Mouse (Mus musculus) WW6 (cell line): ENCODE data around the gene Gm5089.

Experiments
- DNase-seq: peaks from one replicate; pipeline ENCODE4 v3.0.0-alpha.2; 2013; ENCODE audit warnings: low read depth, low spot score

The Gm5089 gene

GRCm38 (mm10) chr14:122477971-122478573, 27.2 kb upstream of the Gm5089 start:
- DNase-seq, result no peak

- no peak for DNase-seq
These were observed 26.4 kb upstream of the Gm5089 start for GRCm38 (mm10) chr14:122477261-122477671.

DNA sequence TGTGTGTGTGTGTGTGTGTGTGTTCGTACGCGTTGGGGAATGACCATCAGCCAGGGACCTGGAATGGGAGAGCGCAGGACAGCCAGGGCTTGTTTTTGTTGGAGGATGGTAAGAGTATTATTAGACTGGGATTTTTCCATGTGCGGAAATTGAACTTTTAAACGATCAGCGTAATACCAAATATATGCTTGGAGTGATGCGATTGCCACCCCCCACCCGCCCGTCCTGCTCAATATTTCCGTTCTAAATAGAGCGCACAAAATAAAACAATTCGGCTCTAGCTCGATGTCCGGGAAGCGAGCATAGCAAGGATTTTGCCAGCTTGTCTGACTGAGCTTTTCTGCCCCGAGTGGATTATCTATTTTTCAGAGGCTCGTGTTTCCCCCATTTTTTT, 25.9 kb upstream of the Gm5089 start:
- DNase-seq, result no peak

DNA sequence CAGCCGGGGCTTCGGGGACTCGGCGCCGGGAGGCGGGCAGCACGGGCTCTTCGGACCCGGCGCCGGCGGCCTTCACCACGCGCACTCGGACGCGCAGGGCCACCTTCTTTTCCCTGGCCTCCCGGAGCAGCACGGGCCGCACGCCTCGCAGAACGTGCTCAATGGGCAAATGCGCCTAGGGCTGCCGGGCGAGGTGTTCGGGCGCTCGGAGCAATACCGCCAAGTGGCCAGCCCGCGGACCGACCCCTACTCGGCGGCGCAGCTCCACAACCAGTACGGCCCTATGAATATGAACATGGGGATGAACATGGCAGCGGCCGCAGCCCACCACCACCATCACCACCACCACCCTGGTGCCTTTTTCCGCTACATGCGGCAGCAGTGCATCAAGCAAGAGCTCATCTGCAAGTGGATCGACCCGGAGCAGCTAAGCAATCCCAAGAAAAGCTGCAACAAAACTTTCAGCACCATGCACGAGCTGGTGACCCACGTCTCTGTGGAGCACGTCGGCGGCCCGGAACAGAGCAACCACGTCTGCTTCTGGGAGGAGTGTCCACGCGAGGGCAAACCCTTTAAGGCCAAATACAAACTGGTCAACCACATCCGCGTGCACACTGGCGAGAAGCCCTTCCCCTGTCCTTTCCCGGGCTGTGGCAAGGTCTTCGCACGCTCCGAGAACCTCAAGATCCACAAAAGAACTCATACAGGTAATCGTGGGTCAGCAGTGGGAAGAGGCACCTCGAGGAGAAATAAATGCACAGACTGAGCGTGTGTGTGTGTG, 25.3 kb upstream of the Gm5089 start:
- no peak for DNase-seq

DNA sequence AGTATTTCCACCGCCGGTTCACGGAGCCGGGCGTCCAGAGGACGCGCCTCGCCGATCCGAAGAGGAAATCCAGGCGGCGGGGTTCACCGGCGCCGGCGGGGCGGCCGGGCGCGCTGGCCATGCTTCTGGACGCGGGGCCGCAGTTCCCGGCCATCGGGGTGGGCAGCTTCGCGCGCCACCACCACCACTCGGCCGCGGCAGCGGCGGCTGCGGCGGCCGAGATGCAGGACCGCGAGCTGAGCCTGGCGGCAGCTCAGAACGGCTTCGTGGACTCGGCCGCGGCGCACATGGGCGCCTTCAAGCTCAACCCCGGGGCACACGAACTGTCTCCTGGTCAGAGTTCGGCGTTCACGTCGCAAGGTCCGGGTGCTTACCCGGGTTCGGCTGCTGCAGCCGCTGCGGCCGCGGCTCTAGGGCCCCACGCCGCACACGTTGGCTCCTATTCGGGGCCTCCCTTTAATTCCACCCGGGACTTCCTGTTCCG, 24.7 kb upstream of the Gm5089 start:
- DNase-seq, result no peak

DNA sequence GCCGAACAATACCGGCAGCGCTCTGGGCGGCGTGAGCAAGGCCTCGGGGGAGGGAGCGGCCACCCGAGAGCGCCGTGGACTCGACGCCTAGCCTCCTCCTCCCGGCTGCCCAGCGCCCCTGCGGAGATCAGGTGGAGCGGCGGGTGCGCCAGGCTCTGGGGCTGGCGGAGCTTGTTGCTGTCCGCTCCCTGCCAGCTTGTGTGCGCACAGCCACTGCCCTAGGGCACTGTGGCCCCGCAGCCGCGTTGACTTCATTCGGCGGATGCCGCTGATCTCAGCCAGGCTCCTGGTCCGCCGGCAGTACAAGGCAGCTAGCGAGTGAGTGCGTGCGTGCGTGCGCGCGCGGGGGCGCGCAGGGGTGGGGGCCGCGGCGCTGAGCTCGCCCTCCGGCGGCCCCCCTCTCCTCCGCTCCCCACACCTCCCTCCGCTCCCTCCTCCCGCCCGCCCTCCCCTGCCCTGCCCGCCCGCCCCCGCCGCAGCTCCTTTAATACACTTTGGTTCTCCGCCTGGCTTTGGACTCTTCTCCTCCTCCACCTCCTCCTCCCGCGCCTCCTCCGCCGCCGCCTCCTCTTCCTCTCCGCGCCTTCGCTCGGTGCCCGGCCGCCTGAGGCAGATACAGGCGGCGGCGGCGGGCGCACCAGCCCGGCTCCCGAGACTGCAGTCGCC, 24.1 kb upstream of the Gm5089 start, which contains the start of gene Zic2:
Gene Zic2, plus strand, starts transcription at position 545 of the 666 bp plus-strand sequence.
- no peak for DNase-seq

- DNase-seq, result no peak
These were observed 23.4 kb upstream of the Gm5089 start for GRCm38 (mm10) chr14:122474041-122474890.

- DNase-seq, result no peak
These were observed 22.4 kb upstream of the Gm5089 start for GRCm38 (mm10) chr14:122473211-122473751.

- no peak for DNase-seq
These were observed 21.7 kb upstream of the Gm5089 start for GRCm38 (mm10) chr14:122472647-122473046.

GRCm38 (mm10) chr14:122472161-122472560, 21.2 kb upstream of the Gm5089 start:
- no peak for DNase-seq

- DNase-seq, result no peak
These were observed 20.7 kb upstream of the Gm5089 start for GRCm38 (mm10) chr14:122471449-122472085.

DNA sequence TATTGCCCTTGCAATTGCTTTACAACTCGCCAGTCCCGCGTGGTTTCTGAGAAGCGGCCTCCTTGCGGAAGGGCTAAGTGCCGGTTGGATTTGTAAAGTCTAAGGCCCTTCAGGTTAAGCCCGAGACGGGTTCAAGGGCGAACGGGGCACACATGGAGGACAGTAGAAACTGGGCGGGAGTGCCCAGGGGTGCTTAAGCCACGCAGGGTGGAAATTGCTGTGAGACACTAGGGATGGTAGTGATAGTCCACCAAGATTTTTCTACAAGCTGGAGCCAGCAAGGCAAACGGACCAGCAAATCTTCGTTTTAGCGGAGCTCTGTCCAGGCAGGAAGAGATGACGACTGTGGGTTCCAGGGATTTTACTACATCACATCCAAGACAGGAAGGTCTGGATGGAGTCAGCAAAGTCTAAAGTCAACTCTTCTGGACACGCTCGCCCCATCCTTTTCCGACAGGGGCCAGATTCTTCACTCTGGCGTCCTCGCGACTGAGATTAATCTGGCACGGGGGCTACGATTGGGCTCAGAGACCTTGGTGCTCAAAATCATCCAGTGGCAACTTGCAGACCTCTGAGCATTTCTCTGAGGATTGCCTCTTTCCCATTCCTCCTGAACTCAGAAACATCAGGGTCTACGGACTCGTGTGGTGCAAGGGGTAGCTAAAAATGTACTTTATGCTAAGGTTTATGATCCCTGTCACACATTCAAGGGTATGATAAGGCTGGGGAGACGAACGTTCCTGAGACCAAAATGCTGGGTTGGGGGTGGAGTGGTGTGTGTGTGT, 18.2 kb upstream of the Gm5089 start:
- no peak for DNase-seq

- DNase-seq, result no peak
These were observed 17.3 kb upstream of the Gm5089 start for GRCm38 (mm10) chr14:122467926-122468841.

DNA sequence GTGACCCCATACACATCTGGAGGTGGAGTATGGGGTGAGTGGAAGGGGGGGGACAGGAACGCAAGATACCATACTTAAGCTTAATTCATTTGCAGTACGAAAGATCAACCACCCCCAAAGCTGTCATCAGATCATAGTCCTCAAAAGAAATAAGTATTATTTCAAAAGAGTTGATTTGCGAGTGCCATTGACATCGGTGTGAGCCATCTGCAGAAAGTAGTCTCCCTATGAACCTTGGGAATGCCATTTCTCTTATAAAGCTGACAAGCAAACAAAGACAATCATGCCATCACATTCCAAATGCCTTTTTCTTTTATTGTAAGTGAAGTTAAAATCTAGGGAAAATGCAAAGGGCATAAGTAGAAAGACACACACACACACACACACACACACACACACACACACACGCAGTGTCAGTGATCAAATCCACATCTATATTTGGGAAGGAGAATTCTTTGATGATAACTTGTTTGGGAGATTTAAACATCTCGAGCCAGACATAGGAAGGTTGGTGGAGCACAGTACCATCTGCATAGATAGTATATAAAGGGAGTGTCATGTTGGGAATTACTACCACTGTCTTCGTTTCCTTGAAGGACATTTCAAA, 15.9 kb upstream of the Gm5089 start:
- no peak for DNase-seq

- no peak for DNase-seq
These were observed 15.1 kb upstream of the Gm5089 start for GRCm38 (mm10) chr14:122465931-122466490.

DNA sequence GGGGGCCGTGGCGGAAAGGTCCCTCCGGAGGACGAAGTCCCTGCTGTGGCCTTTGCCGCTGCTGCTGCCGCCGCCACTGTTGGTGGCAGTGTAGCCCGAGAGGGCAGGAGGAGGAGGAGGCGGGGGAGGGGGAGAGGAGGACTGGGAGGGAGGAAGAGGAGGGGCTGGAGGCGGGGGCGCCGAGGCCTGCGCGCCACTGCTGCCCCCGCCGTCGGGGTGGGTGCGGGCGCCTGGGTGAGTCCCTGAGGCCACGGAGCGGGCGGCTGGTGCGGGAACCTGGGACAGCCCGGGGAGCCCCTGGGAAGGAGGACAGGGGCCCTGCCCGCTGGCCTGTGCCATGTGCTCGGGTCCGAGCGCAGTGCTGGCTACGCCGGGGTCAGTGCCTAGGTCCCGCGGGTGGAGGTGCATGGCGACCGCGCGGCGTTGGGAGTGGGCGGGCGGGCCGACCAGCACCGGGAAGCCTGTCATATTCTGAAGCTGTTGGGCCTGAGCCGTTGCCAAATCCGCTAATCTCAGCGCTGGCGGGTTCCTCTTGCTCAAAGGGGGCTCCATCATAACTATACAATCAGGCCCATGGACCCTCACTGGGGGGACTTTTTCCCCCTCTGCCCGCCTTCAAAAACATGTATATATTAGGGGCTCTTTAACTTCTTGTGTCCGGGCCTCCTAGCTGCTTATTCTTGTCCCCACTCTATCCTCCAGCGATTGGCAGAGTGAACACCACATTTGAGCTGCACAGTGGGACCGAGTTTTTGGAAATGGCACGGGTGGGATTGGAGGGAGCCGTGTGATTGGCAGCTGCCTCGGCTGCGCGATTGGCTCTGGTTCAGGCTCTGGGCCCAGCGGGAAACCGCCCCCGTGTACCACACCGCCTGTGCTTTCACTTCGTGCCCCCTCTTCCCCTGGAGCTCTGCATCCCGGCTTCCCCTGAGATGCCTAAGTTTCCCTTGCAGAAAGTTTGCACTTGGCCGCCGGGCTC, 14.1 kb upstream of the Gm5089 start, which contains the start of gene Zic5:
Gene Zic5, minus strand, starts transcription at position 915 of the 979 bp plus-strand sequence.
- DNase-seq, result no peak

- DNase-seq, result no peak
These were observed 13.4 kb upstream of the Gm5089 start for GRCm38 (mm10) chr14:122464351-122464762.
